Mouse (Mus musculus): Measurements from ENCODE around the gene Kat8. TPM values are rescaled to one million over a fixed set of nuclear protein-coding genes. Genes with fewer than 3 reads are reported as not detected.

Kat8 gene
- total RNA-seq (2014; rRNA removed; ENCODE audit: low replicate concordance) = 14.4 and 22.6 TPM in 2 replicates
- 17.0 and 20.4 TPM in 2 replicates for polyA plus RNA-seq (2015; fragmentation: Nextera tagmentation; extraction: Ambion mirVana)

- under 1% methylated on average over 40 of the region's 40 CpGs for WGBS
Measured at GRCm38 (mm10) chr7:127912190-127912871, at the start of gene Kat8. Kat8 (plus strand) TSS chr7:127912516.

GRCm38 (mm10) chr7:127866434-127866833 is 45.9 kb upstream of the Kat8 start:
- Histone ChIP-seq H3K4me1 (ENCODE audit: control insufficient read depth, insufficient read depth) (0 out of 2 replicates have a peak, but pooled peaks cover 3% of the 10 kb centered on the region), H3K9me3 (replicated peaks; ENCODE audit: control insufficient read depth, low read length) (no peaks in the 10 kb centered on the region), H3K4me3 (ENCODE audit: low read depth, low read length) (no peak overlapping the region), H3K27me3 (ENCODE audit: control insufficient read depth, insufficient read depth, low read length) (no peaks in the 10 kb centered on the region), H3K4me2 (ENCODE audit: low read depth, low read length) (no peak overlapping the region), H3K27ac (ENCODE audit: low read depth) (no peak overlapping the region), H3K36me3 (replicated peaks; ENCODE audit: control insufficient read depth, insufficient read depth, low read length) (peaks cover 25% of the 10 kb centered on the region), H3K9ac (replicated peaks; ENCODE audit: low read depth, low read length) (no peak overlapping the region)
- ATAC-seq (ENCODE audit: insufficient read depth, low read depth) (no peak), DNase-seq (ENCODE audit: low spot score) (no peak)
- 92% methylated on average over 12 of the region's 12 CpGs for WGBS
- TF ChIP-seq CTCF (IDR thresholded peaks at IDR 0.05; ENCODE audit: low read depth) (no peak), EP300 (IDR thresholded peaks at IDR 0.05; ENCODE audit: low read depth) (no peak)

More at GRCm38 (mm10) chr7:127912190-127912871, at the start of gene Kat8:
- Histone ChIP-seq H3K4me2 (ENCODE audit: low read depth, low read length) (peak within 1 kb of the TSS; percentile 87), H3K9me3 (replicated peaks; ENCODE audit: control insufficient read depth, low read length) (no peaks in the 10 kb centered on the region), H3K4me3 (ENCODE audit: low read depth, low read length) (peak within 1 kb of the TSS; percentile 96), H3K4me1 (ENCODE audit: control insufficient read depth, insufficient read depth) (0 out of 2 replicates have a peak, but pooled peaks cover 11% of the 10 kb centered on the region), H3K27ac (ENCODE audit: low read depth) (peak within 1 kb of the TSS; percentile 86), H3K9ac (replicated peaks; ENCODE audit: low read depth, low read length) (peak within 1 kb of the TSS; percentile 86), H3K36me3 (replicated peaks; ENCODE audit: control insufficient read depth, insufficient read depth, low read length) (peaks cover 40% of the 10 kb centered on the region), H3K27me3 (ENCODE audit: control insufficient read depth, insufficient read depth, low read length) (no peaks in the 10 kb centered on the region)
- TF ChIP-seq EP300 (IDR thresholded peaks at IDR 0.05; ENCODE audit: low read depth) (peak; percentile 65; the same call in 1 of the 2 replicates), CTCF (IDR thresholded peaks at IDR 0.05; ENCODE audit: low read depth) (no peak)
- ATAC-seq (ENCODE audit: insufficient read depth, low read depth) = peak; percentile 95
- DNase-seq (ENCODE audit: low spot score) = peak; percentile 93

GRCm38 (mm10) chr7:127867641-127868040 is 44.7 kb upstream of the Kat8 start:
- no peak overlapping the region for H3K4me3 ChIP-seq (ENCODE audit: low read depth, low read length)
- ATAC-seq (ENCODE audit: insufficient read depth, low read depth) (no peak), DNase-seq (ENCODE audit: low spot score) (no peak)
- 0 out of 2 replicates have a peak, but pooled peaks cover 3% of the 10 kb centered on the region for H3K4me1 ChIP-seq (ENCODE audit: control insufficient read depth, insufficient read depth)
- peaks cover 25% of the 10 kb centered on the region for H3K36me3 ChIP-seq (replicated peaks; ENCODE audit: control insufficient read depth, insufficient read depth, low read length)
- no peak overlapping the region for H3K9ac ChIP-seq (replicated peaks; ENCODE audit: low read depth, low read length)
- H3K27me3 ChIP-seq (ENCODE audit: control insufficient read depth, insufficient read depth, low read length) = no peaks in the 10 kb centered on the region
- TF ChIP-seq CTCF (IDR thresholded peaks at IDR 0.05; ENCODE audit: low read depth) (no peak), EP300 (IDR thresholded peaks at IDR 0.05; ENCODE audit: low read depth) (no peak)
- no peak overlapping the region for H3K27ac ChIP-seq (ENCODE audit: low read depth)
- no peaks in the 10 kb centered on the region for H3K9me3 ChIP-seq (replicated peaks; ENCODE audit: control insufficient read depth, low read length)
- WGBS = 95% methylated on average over 18 of the region's 18 CpGs
- H3K4me2 ChIP-seq (ENCODE audit: low read depth, low read length) = no peak overlapping the region

GRCm38 (mm10) chr7:127869149-127869810 is 43.0 kb upstream of the Kat8 start:
- no peaks in the 10 kb centered on the region for H3K9me3 ChIP-seq (replicated peaks; ENCODE audit: control insufficient read depth, low read length)
- no peak overlapping the region for H3K4me3 ChIP-seq (ENCODE audit: low read depth, low read length)
- no peak overlapping the region for H3K4me2 ChIP-seq (ENCODE audit: low read depth, low read length)
- peak overlapping the region; percentile 15; the same call in 1 of the 2 replicates for H3K27ac ChIP-seq (ENCODE audit: low read depth)
- ATAC-seq (ENCODE audit: insufficient read depth, low read depth) (peak; percentile 51), DNase-seq (ENCODE audit: low spot score) (peak; percentile 41)
- H3K4me1 ChIP-seq (ENCODE audit: control insufficient read depth, insufficient read depth) = 0 out of 2 replicates have a peak, but pooled peaks cover 3% of the 10 kb centered on the region
- H3K36me3 ChIP-seq (replicated peaks; ENCODE audit: control insufficient read depth, insufficient read depth, low read length) = peaks cover 25% of the 10 kb centered on the region
- TF ChIP-seq EP300 (IDR thresholded peaks at IDR 0.05; ENCODE audit: low read depth) (no peak), CTCF (IDR thresholded peaks at IDR 0.05; ENCODE audit: low read depth) (no peak)
- H3K9ac ChIP-seq (replicated peaks; ENCODE audit: low read depth, low read length) = 0 out of 2 replicates have a peak overlapping the region, but pooled peaks have one; percentile 26
- 32% methylated on average over 3 of the region's 3 CpGs for WGBS
- no peaks in the 10 kb centered on the region for H3K27me3 ChIP-seq (ENCODE audit: control insufficient read depth, insufficient read depth, low read length)

GRCm38 (mm10) chr7:127870136-127870821 is 42.0 kb upstream of the Kat8 start:
- Histone ChIP-seq H3K27me3 (ENCODE audit: control insufficient read depth, insufficient read depth, low read length) (no peaks in the 10 kb centered on the region), H3K4me3 (ENCODE audit: low read depth, low read length) (no peak overlapping the region), H3K36me3 (replicated peaks; ENCODE audit: control insufficient read depth, insufficient read depth, low read length) (peaks cover 25% of the 10 kb centered on the region), H3K27ac (ENCODE audit: low read depth) (no peak overlapping the region), H3K9me3 (replicated peaks; ENCODE audit: control insufficient read depth, low read length) (no peaks in the 10 kb centered on the region), H3K9ac (replicated peaks; ENCODE audit: low read depth, low read length) (no peak overlapping the region), H3K4me1 (ENCODE audit: control insufficient read depth, insufficient read depth) (peaks cover 7% of the 10 kb centered on the region; the same call in 1 of the 2 replicates), H3K4me2 (ENCODE audit: low read depth, low read length) (no peak overlapping the region)
- no peak for TF ChIP-seq EP300 (IDR thresholded peaks at IDR 0.05; ENCODE audit: low read depth)
- TF ChIP-seq CTCF (IDR thresholded peaks at IDR 0.05; ENCODE audit: low read depth) = no peak
- no peak for ATAC-seq (ENCODE audit: insufficient read depth, low read depth)
- DNase-seq (ENCODE audit: low spot score) = no peak
- 84% methylated on average over 5 of the region's 5 CpGs for WGBS

Data from heart, postnatal 0 days (tissue).